11 mouse cellular contexts compared by ENCODE assay signal in genomic region chr13:48659254-48660220, GRCm38 (mm10). TPM values are rescaled to one million over a fixed set of nuclear protein-coding genes. Genes with fewer than 3 reads are reported as not detected.
DNase-seq lines count a peak whose midpoint lies in the region; ATAC-seq and TF ChIP-seq lines count a peak whose summit lies in the region.
"Had no signal": no experiment of that assay in that cellular context is flagged by ENCODE, and none has a peak within 500 bp of the region (broad histone marks: within the 10 kb centered on the region; RNA-seq: fewer than 3 reads in every experiment).

No protein-coding gene starts in this region.

- peaks cover 100% of the 10 kb centered on the region for H3K27me3 ChIP-seq in hindbrain, embryonic 10.5 days (ENCODE audit: insufficient read depth, poor library complexity, severe bottlenecking)
- H3K27me3 ChIP-seq in hindbrain, embryonic 16.5 days (replicated peaks; ENCODE audit: control insufficient read depth, insufficient read depth, low read length) = peaks cover 66% of the 10 kb centered on the region
- peaks cover 95% of the 10 kb centered on the region for H3K27me3 ChIP-seq in E14TG2a.4 (ENCODE audit: insufficient read depth, low read length)
- peaks cover 100% of the 10 kb centered on the region for H3K27me3 ChIP-seq in embryonic facial prominence, embryonic 10.5 days (replicated peaks; ENCODE audit: low read depth, poor library complexity, severe bottlenecking)

- peak; percentile 56 for DNase-seq in hindbrain, embryonic 10.5 days (ENCODE audit: low spot score)
- peak; percentile 67 for DNase-seq in embryonic facial prominence, embryonic 10.5 days (ENCODE audit: low spot score)
- DNase-seq in kidney, postnatal 4 days = peak; percentile 33 to 59
- DNase-seq in left cerebral cortex, postnatal 4 days = no peak
- no peak for DNase-seq in cerebellum, adult 8-10 months
- DNase-seq: cerebellum, adult 9-11 months had no signal

- no peaks in the 10 kb centered on the region for H3K36me3 ChIP-seq in hindbrain, embryonic 10.5 days
- no peaks in the 10 kb centered on the region for H3K36me3 ChIP-seq in hindbrain, embryonic 16.5 days (ENCODE audit: control insufficient read depth, insufficient read depth, low read length)
- no peaks in the 10 kb centered on the region for H3K36me3 ChIP-seq in E14TG2a.4 (ENCODE audit: insufficient read depth, low read length)
- no peaks in the 10 kb centered on the region for H3K36me3 ChIP-seq in embryonic facial prominence, embryonic 10.5 days (replicated peaks)
- H3K36me3 ChIP-seq: G1E had no signal

- H3K4me3 ChIP-seq in hindbrain, embryonic 10.5 days = peak overlapping the region; percentile 32
- H3K4me3 ChIP-seq in hindbrain, embryonic 16.5 days (ENCODE audit: low read length) = no peak overlapping the region
- peak overlapping the region; percentile 46 for H3K4me3 ChIP-seq in E14TG2a.4 (replicated peaks; ENCODE audit: low read length)
- peak overlapping the region; percentile 49 for H3K4me3 ChIP-seq in embryonic facial prominence, embryonic 10.5 days

- ATAC-seq in hindbrain, embryonic 16.5 days = no peak
- ATAC-seq in CD4-positive, CD25-positive, alpha-beta regulatory T cell, adult 4 months = no peak

- WGBS in hindbrain, embryonic 10.5 days = under 1% methylated on average over 38 of the region's 38 CpGs
- under 1% methylated on average over 38 of the region's 38 CpGs for WGBS in hindbrain, embryonic 16.5 days
- WGBS in embryonic facial prominence, embryonic 10.5 days = under 1% methylated on average over 38 of the region's 38 CpGs

- TF ChIP-seq CTCF in E14TG2a.4 (conservative IDR thresholded peaks at IDR 0.05; ENCODE audit: low read length) = no peak

- intact Hi-C loops in left cerebral cortex, postnatal 4 days (cut with DNase I) = loop anchor here (5.0 to 10.0 kb wide), 3 partner anchors 138 to 515 kb away; partner anchors contain the start of gene Phf2

- no peak overlapping the region for H3K4me2 ChIP-seq in hindbrain, embryonic 16.5 days (ENCODE audit: low read length)

- H3K27ac ChIP-seq in hindbrain, embryonic 10.5 days = no peak overlapping the region
- no peak overlapping the region for H3K27ac ChIP-seq in hindbrain, embryonic 16.5 days (ENCODE audit: low read depth, low read length)
- H3K27ac ChIP-seq in embryonic facial prominence, embryonic 10.5 days (replicated peaks) = peak overlapping the region; percentile 70

- H3K4me1 ChIP-seq in hindbrain, embryonic 10.5 days (replicated peaks) = peaks cover 32% of the 10 kb centered on the region
- peaks cover 14% of the 10 kb centered on the region for H3K4me1 ChIP-seq in hindbrain, embryonic 16.5 days (ENCODE audit: control insufficient read depth, insufficient read depth, low read depth, low read length)
- peaks cover 51% of the 10 kb centered on the region for H3K4me1 ChIP-seq in E14TG2a.4 (replicated peaks; ENCODE audit: low read depth, low read length)
- H3K4me1 ChIP-seq in embryonic facial prominence, embryonic 10.5 days = peaks cover 70% of the 10 kb centered on the region

- H3K9ac ChIP-seq in hindbrain, embryonic 16.5 days (ENCODE audit: low read depth, low read length) = no peak overlapping the region

- no peaks in the 10 kb centered on the region for H3K9me3 ChIP-seq in hindbrain, embryonic 10.5 days
- no peaks in the 10 kb centered on the region for H3K9me3 ChIP-seq in hindbrain, embryonic 16.5 days (ENCODE audit: control insufficient read depth, low read length)
- H3K9me3 ChIP-seq in E14TG2a.4 (ENCODE audit: low read length) = peaks cover 4% of the 10 kb centered on the region; the same call in 1 of the 2 replicates
- H3K9me3 ChIP-seq in embryonic facial prominence, embryonic 10.5 days = no peaks in the 10 kb centered on the region

RNA-seq across cellular contexts. Expression of gene Barx1, which starts 3.3 kb away (rescaled TPM):
- polyA plus RNA-seq in hindbrain, embryonic 10.5 days (2016; fragmentation: Nextera tagmentation; extraction: Ambion mirVana) = 2.9 TPM in 2 replicates
- 0.26 TPM in 1 of 2 replicates, not detected in the other for polyA plus RNA-seq in hindbrain, embryonic 16.5 days (2015; fragmentation: Nextera tagmentation; extraction: Ambion mirVana)
- 43.5 and 57.9 TPM in 2 replicates for polyA plus RNA-seq in embryonic facial prominence, embryonic 10.5 days (2016; fragmentation: Nextera tagmentation; extraction: Ambion mirVana)
- not detected for polyA plus RNA-seq in CD4-positive, CD25-positive, alpha-beta regulatory T cell, adult 4 months (2017; shearing (Covaris generic))
- total RNA-seq in left cerebral cortex, postnatal 4 days (2021) = not detected
- total RNA-seq: G1E; layer of hippocampus, postnatal 36 days had no signal
- polyA plus RNA-seq: G1E had no signal

RNA-seq across cellular contexts. Expression of gene Ptpdc1, which starts 34.1 kb away (rescaled TPM):
- polyA plus RNA-seq in hindbrain, embryonic 10.5 days (2016; fragmentation: Nextera tagmentation; extraction: Ambion mirVana) = 7.6 and 9.6 TPM in 2 replicates
- 14.7 and 17.4 TPM in 2 replicates for polyA plus RNA-seq in hindbrain, embryonic 16.5 days (2015; fragmentation: Nextera tagmentation; extraction: Ambion mirVana)
- polyA plus RNA-seq in embryonic facial prominence, embryonic 10.5 days (2016; fragmentation: Nextera tagmentation; extraction: Ambion mirVana) = 7.7 and 10.5 TPM in 2 replicates
- 1 to 10 TPM in 1 of 2 experiments, under 1 TPM in 1; 0.79 to 1.6 TPM for polyA plus RNA-seq in CD4-positive, CD25-positive, alpha-beta regulatory T cell, adult 4 months (2017; shearing (Covaris generic))
- 10 to 100 TPM; 21.9 to 23.2 TPM for total RNA-seq in left cerebral cortex, postnatal 4 days (2021)
- polyA plus RNA-seq: G1E had no signal

Comparison
In these comparisons a context has a peak if more than half of its experiments do, and no peak if none do; other contexts are left out.
1. DNase-seq: peak in hindbrain, embryonic 10.5 days (single experiment), embryonic facial prominence, embryonic 10.5 days (single experiment) and kidney, postnatal 4 days (2 of 2); none in left cerebral cortex, postnatal 4 days (single experiment) and cerebellum, adult 8-10 months (single experiment).
2. RNA of gene Barx1, which starts 3.3 kb away (polyA plus RNA-seq): 43.5 to 57.9 TPM in embryonic facial prominence, embryonic 10.5 days; 2.9 TPM in hindbrain, embryonic 10.5 days, 0.26 TPM in hindbrain, embryonic 16.5 days and not detected in CD4-positive, CD25-positive, alpha-beta regulatory T cell, adult 4 months; every median in the first group is over 10 times any median in the second.